Mouse (Mus musculus): ENCODE measurements around the gene Selenon.

DNA sequence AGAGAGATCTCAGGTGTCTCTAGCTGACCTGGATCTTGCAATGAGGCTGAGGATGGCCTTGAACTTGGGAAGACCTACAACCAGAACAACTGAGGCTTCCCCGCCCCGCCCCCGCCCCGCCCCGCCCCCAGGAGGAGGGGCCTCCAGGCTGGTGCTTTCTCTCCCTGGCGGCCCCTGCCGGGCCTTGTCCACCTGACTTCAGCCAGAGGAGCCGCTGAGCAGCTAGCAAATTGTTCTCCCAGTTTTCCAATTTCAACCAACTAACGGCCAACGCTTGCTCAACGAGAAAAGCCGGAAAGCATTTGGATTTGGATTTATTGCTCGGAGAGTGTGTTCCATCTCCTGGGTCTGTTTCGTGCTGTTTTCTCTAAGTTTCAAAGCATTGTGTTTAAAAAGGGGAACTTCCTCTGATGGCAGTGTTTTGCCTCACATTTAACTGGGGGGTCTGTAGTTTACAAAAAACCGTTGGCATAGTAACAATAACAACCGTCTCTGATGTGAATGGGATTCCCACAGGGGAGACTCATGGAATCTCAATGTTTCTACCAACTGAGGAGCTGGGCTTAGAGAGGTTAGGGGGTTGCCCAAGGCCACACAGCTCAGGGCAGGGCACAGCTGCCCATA lies 5.8 kb upstream of the Selenon start:
- TF ChIP-seq USF1 (IDR thresholded peaks at IDR 0.05; ENCODE audit: low read depth) (no peak), CTCF (IDR thresholded peaks at IDR 0.05; ENCODE audit: control insufficient read depth, insufficient read depth, insufficient read length) (no peak), MAX (IDR thresholded peaks at IDR 0.05) (no peak), MYOD1 (IDR thresholded peaks at IDR 0.05; ENCODE audit: control insufficient read depth, insufficient read length, low read depth) (no peak)

Measured in C2C12 (cell line).